Mouse (Mus musculus) brain, embryonic 14.5 days (tissue): ENCODE results near the gene Smagp.

ENCODE experiments used
- CTCF ChIP-seq: fragments of 200-500 bp; IDR thresholded peaks from 2 replicates; pipeline ENCODE4 v1.5.1; 2012; ENCODE audit warnings: inconsistent platforms, mild to moderate bottlenecking, moderate library complexity, borderline replicate concordance; ENCODE audit not compliant: insufficient read depth, insufficient read length; ENCODE audit errors: extremely low read depth
- POLR2A ChIP-seq: fragments of 200-500 bp; IDR thresholded peaks from 2 replicates; pipeline ENCODE4 v1.6.1; 2012; ENCODE audit warnings: mild to moderate bottlenecking, inconsistent platforms, borderline replicate concordance; ENCODE audit not compliant: poor library complexity, insufficient read depth, insufficient read length, severe bottlenecking; ENCODE audit errors: extremely low read depth

DNA sequence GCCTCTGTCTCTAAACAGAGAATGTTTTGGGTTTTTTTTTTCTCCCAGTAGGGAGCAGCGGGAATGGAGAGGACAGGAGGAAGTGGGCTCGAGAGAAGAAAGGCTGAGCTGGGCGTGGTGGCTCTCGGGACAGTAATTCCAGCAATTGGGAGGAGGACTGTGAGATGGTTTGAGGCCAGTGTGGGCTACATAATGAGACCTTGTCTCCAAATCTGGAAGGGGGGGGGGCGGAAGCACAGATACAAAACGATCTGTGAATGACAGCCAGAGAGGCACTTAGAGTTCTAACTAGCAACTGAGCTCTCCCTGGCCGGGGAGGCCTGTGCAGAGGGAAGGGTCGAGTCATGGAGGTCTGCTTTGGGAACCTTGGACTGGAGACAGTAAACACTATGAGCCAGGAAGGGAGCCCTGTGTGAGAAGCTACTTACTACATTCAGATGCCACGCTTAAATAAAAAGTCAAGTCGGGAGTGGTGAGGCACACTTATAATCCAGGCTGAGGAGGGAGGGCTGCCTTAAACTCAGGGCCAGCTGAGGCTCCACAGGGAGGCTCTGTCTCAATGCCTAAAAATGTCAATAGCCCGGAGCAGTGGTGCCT, 8.9 kb downstream of the Smagp start:
- TF ChIP-seq CTCF = no peak
- TF ChIP-seq POLR2A = no peak
